Mouse (Mus musculus): ENCODE measurements at regions not wholly inside any gene's neighbourhood (a gene's known extent, or its start where the extent isn't known, plus 50 kb on each side); places are given as distances from the start of the nearest gene placed in this dataset.

GRCm38 (mm10) chr12:9941357-9941756 is 371.4 kb downstream of the Osr1 start:
- no peak for TF ChIP-seq POLR2A (IDR thresholded peaks at IDR 0.05; ENCODE audit: borderline replicate concordance, extremely low read depth, low read depth, low read length)
- TF ChIP-seq CTCF (IDR thresholded peaks at IDR 0.05; ENCODE audit: insufficient read depth, low read length): no peak
